Mouse (Mus musculus) B cell, adult (primary cell): ENCODE data around the gene Gm14525. TPM values are rescaled to one million over a fixed set of nuclear protein-coding genes. Genes with fewer than 3 reads are reported as not detected.

ENCODE experiments used
- total RNA-seq: library from RNA; stranded (reverse); gene quantifications from 4 replicates; pipeline ENCODE4 v1.2.4, GENCODE M21; 2023; ENCODE audit not compliant: inconsistent age

The Gm14525 gene
- not detected in 4 replicates for total RNA-seq

DNA sequence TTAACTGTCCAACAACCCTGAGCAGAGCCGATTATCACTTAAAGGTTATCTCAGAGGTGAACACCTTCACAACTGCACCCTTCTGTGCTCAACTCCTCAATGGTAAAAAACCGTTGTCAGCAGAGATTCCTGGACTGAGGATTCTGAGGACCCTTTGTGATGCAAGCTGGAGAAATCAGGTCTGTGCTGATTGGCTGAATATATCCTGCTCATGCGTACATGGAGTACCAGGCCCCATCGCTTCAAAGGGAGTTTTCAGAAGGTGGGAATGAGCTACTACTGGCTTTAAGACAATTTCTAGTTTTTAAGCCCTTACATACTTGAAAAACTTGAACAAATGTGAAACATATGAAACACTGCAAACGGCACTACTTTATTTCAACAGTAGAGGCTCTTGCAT, at the start of gene Gm14525:
TSS of gene Gm14525 (minus strand) at position 101 of the 400 bp plus-strand sequence.

Other genes starting within 250 kb of the Gm14525 start
- not detected in 4 replicates for gene Slx, start 157.1 kb downstream of the Gm14525 start, total RNA-seq
- not detected in 4 replicates for gene Gm6121, start 233.1 kb upstream of the Gm14525 start, total RNA-seq